Mouse (Mus musculus) T-helper 17 cell (primary cell): ENCODE measurements around the gene Cit.

Source experiments
- in situ Hi-C, 2 experiments: fragments of 300-600 bp; cut with MboI, MseI; formaldehyde crosslinking; loops; 1 replicate in 1 of 2; 2 replicates in 1 of 2; pipeline ENCODE4 v1.15.1; 2025; ENCODE audit warnings: high pct_unique_total_duplicates in 2 of 2

Gene Cit

DNA sequence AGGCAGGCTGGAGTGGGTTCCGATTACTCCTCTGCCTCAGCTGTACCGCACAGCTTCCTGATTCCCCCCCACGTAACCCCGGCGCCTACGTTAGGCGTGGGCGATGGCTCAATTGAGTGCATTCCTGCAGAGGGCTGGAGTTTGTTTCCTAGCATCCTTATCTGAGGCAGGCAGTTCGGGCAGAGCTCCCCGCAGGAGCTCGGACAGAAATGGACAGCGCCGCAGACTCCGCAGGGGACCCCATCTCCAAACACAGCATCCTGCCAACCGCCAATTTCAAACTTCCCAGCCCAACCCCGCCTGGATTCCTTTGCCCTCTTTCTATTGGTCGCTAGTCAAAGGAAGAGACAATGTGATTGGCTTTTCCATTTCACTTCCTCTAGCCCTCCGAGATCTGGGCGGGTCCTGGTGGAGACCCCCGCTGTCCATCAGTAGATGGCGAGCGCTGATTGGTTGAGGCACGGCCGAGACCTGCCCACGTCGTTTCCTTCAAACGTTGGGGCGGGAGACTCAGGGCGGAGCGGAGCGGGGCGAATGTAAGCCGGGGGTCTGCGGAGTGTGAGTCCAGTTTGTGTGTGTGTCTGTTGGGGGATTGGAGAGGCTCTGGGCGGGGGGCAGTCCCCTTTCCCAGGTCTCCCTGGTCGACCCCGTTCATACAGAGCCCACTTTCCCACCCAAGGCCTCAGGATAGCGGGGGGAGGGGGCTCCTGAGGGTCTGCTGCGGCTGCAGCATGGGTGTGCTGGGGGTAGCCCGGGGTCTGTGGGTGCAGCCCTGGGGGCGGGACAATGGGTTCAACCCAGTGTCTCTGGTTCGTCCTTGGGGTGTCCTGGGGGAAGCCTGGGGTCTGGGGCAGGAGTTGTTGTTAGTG is at the start of gene Cit:
TSS of gene Cit (plus strand) at position 513 of the 869 bp plus-strand sequence.
- in situ Hi-C loops, result loop anchor here in 1 of 2 experiments (5.0 kb wide), 1 partner anchor 208 kb away; no protein-coding TSS in a partner anchor

- in situ Hi-C loops, result no loop called here
These were observed 45.8 kb upstream of the Cit start for GRCm38 (mm10) chr5:115799016-115799894.

- in situ Hi-C loops, result no loop called here
These were observed 45.2 kb upstream of the Cit start for GRCm38 (mm10) chr5:115799895-115800232.

- in situ Hi-C loops, result loop anchor here in 1 of 2 experiments (10.0 kb wide), 1 partner anchor 983 kb away; no protein-coding TSS in a partner anchor
These were observed 32.8 kb upstream of the Cit start for GRCm38 (mm10) chr5:115812262-115812661.

GRCm38 (mm10) chr5:115817022-115817421 is 28.1 kb upstream of the Cit start:
- in situ Hi-C loops, result loop anchor here in 1 of 2 experiments (10.0 kb wide), 1 partner anchor 978 kb away; no protein-coding TSS in a partner anchor

DNA sequence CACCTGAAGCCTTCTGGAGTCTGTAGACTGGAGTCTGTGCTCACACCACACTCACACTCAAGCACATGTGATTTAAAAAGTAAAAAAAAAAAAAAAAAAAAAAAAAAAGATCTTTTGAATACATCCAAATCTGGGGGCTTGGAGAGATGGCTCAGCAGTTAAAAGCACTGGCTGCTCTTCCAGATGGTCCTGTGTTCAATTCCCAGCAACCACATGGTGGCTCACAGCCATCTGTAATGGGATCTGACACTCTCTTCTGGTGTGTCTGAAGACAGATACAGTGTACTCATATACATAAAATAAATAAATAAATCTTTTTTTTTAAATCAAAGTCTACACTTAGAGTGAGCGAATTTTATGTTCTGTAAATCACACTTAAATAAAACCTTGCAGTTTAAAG is 27.4 kb upstream of the Cit start:
- in situ Hi-C loops, result loop anchor here in 1 of 2 experiments (10.0 kb wide), 1 partner anchor 977 kb away; no protein-coding TSS in a partner anchor

- in situ Hi-C loops, result loop anchor here in 1 of 2 experiments (10.0 kb wide), 1 partner anchor 975 kb away; no protein-coding TSS in a partner anchor
These were observed 25.1 kb upstream of the Cit start for GRCm38 (mm10) chr5:115819966-115820365.

- in situ Hi-C loops, result no loop called here
These were observed 23.9 kb upstream of the Cit start for GRCm38 (mm10) chr5:115821200-115821599.

DNA sequence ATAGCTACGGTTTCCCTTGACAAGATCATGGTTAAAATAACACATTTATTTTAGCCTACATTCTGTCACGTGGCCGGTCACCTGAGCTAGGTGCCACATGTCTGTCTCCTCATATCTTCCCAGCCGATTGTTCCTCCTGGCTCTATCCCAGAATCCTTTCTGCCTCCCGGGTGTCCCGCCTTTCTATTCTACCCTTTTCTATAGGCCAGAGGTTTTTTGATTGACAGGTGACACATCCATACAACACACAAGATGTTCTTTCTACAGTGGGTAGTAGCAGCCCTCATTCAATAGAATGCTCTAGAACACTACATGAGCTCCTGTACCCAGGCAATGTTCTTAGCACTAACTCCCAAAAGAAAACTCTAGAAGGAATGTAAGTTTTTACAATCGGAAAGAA is 23.2 kb upstream of the Cit start:
- in situ Hi-C loops, result no loop called here

GRCm38 (mm10) chr5:115832754-115833153 is 12.3 kb upstream of the Cit start:
- in situ Hi-C loops, result loop anchor here in 1 of 2 experiments (10.0 kb wide), 1 partner anchor 168 kb away; no protein-coding TSS in a partner anchor

DNA sequence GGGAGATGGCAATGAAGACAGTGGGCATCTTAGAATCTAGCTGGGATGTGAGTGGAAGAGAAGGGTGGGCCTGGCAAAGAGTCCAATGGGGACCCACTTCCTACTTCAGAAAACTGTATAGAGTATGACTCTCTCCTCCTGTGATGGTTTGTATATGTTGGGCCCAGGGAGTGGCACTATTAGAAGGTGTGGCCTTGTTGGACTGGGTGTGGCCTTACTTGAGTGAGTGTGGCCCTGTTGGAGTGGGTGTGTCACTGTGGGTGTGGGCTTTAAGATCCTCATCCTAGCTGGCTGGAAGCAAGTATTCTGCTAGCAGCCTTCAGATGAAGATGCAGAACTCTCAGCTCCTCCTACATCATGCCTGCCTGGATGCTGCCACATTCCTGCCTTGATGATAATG is 11.3 kb upstream of the Cit start:
- in situ Hi-C loops, result loop anchor here in 1 of 2 experiments (10.0 kb wide), 1 partner anchor 169 kb away; no protein-coding TSS in a partner anchor

- in situ Hi-C loops, result loop anchor here in 1 of 2 experiments (10.0 kb wide), 1 partner anchor 170 kb away; no protein-coding TSS in a partner anchor
These were observed 9.8 kb upstream of the Cit start for GRCm38 (mm10) chr5:115835291-115835690.

DNA sequence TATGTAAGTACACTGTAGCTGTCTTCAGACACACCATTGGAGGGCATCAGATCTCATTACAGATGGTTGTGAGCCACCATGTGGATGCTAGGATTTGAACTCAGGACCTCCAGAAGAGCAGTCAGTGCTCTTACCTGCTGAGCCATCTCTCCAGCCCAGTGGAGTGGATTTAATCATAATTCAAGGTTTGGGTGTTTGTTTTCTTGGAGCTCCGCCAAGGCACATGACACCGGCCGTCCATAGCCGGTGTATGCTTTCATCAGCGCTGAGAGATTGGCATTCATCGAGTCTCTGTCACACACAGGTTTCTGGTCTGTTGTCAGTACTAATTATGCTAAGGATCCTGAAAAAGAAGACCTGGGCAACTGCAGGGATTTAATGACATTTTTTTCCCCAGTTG is 7.0 kb upstream of the Cit start:
- in situ Hi-C loops, result loop anchor here in 1 of 2 experiments (10.0 kb wide), 1 partner anchor 173 kb away; no protein-coding TSS in a partner anchor

GRCm38 (mm10) chr5:115840453-115840852 is 4.6 kb upstream of the Cit start:
- in situ Hi-C loops, result loop anchor here in 1 of 2 experiments (5.0 kb wide), 1 partner anchor 203 kb away; no protein-coding TSS in a partner anchor

GRCm38 (mm10) chr5:115840946-115841775 is 3.9 kb upstream of the Cit start:
- in situ Hi-C loops, result loop anchor here in 1 of 2 experiments (5.0 kb wide), 1 partner anchor 204 kb away; no protein-coding TSS in a partner anchor

- in situ Hi-C loops, result loop anchor here in 1 of 2 experiments (5.0 kb wide), 1 partner anchor 207 kb away; no protein-coding TSS in a partner anchor
These were observed 711 bp upstream of the Cit start for GRCm38 (mm10) chr5:115844368-115844765.

- in situ Hi-C loops, result no loop called here
These were observed 627 bp downstream of the Cit start for GRCm38 (mm10) chr5:115845635-115846174.

DNA sequence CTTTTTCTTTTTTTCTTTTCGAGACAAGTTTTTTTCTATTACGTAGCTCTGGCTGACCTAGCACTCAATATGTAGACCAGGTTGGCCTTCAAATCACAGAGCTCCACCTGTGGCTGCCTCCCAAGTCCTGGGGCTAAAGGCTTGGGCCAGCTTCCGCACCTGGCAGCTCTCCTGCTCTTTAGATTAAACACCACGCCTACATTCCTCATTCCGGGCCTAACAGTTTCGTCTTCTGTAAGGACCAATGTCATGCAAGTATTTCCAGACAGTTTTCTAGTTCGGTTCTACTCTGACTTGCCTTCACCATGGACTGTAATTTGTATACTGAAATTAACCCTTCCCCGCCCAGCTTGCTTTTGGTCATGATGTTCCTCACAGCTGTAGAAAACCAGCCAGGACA is 2.1 kb downstream of the Cit start:
- in situ Hi-C loops, result no loop called here

DNA sequence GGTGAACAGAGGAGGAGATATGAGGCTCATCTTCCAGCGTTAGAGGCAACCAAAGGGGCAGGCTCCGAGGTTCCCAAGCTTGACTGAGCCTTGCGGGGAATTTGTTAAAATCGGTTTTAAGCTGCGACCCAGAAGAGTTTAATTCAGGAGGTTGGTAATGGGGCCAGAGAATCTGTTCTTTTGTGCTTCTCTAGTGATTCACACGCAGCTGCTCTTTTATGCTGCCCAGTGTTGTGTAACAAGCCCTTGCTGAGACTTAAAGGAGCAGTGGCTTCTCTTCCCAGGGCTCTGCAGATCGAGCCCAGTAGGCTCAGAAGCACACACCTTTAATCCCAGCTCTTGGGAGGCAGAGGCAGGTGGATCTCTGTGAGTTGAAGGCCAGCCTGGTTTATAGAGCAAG is 3.4 kb downstream of the Cit start:
- in situ Hi-C loops, result no loop called here

DNA sequence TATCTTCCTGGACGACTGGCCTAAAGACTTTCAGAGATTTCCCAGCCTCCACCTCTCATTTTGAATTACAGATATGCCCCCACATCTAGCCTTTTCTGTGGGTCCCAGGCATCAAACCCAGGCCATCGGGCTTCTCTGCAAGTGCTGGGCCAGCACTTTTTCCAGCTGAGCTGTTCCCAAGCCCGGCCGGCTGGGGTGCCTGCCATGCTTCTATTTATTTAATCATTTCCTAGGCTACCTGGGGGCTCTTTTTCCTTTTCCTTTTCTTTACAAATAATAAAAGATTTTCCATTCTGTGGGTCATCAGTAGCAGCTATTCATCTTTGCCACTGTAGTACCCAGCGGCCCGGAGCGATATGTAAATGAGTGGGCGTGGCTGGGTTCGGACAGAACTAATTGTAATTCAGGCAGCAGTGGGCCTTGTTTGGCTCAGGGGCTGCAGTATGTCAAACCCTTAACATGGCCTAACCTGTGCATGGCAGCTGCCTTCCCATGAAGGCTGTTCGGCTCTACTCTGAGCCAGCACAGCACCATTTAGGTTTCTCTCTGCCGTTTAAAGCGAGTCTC is 4.3 kb downstream of the Cit start:
- in situ Hi-C loops, result no loop called here
